Mouse (Mus musculus): ENCODE data around the gene Vmn1r191.

DNA sequence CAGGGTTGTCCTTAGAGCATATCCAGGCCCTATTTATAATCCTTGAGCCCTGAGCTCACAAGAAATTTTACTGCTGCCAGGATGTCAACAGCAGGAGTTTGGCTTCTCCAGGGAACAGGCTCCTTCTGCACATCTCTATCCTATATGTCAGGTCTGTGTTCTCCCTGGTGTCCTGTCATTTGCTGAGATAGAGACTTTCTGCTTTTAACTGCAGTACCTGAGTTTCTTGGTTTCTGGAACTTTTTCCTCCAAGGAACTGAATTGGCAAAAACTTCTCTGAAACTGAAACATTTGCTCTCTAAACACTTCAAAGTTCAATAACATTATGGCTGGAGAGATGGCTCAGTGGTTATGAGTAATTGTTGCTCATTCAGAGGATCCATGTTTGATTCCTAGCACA lies 7.3 kb upstream of the Vmn1r191 start, which contains the start of gene Vmn1r192:
- TF ChIP-seq POLR2A (IDR thresholded peaks at IDR 0.05; ENCODE audit: borderline replicate concordance, insufficient read depth, low read length) = no peak
- TF ChIP-seq CTCF (IDR thresholded peaks at IDR 0.05; ENCODE audit: borderline replicate concordance, insufficient read depth, low read depth, low read length) = no peak
